Mouse (Mus musculus): ENCODE data around the gene Lonp1. TPM values are rescaled to one million over a fixed set of nuclear protein-coding genes. Genes with fewer than 3 reads are reported as not detected.
A peak's percentile ranks its signal among the peaks of the same experiment; 100 is the strongest.
"Not testable (repeated sequence)": the region's sequence is repeated elsewhere in the genome, so short reads cannot be mapped to it uniquely, and the experiment has no call there.

Lonp1 gene
- polyA plus RNA-seq, 1 experiment from 2014 or later: 48.2 TPM

- Histone ChIP-seq H3K4me3 (replicated peaks; ENCODE audit: low read length) (peak overlapping the region; percentile 71), H3K36me3 (ENCODE audit: control insufficient read depth, insufficient read depth) (peaks cover 20% of the 10 kb centered on the region), H3K27me3 (replicated peaks; ENCODE audit: control insufficient read depth, insufficient read depth, low read length) (no peaks in the 10 kb centered on the region), H3K4me1 (replicated peaks; ENCODE audit: control insufficient read depth, insufficient read depth, low read length) (peaks cover 25% of the 10 kb centered on the region), H3K4me2 (ENCODE audit: low read length) (peak overlapping the region; percentile 87), H3K27ac (ENCODE audit: low read length) (no peak overlapping the region), H3K9ac (replicated peaks; ENCODE audit: low read depth, low read length) (peak overlapping the region; percentile 74), H3K9me3 (ENCODE audit: control insufficient read depth, low read length) (no peaks in the 10 kb centered on the region)
- no peak for ATAC-seq
- WGBS: 27% methylated on average over 14 of the region's 14 CpGs
Observed at GRCm38 (mm10) chr17:56614391-56615135, 12.1 kb downstream of the Lonp1 start.

GRCm38 (mm10) chr17:56613893-56614292, 12.8 kb downstream of the Lonp1 start:
- ATAC-seq; H3K27me3 ChIP-seq (replicated peaks; ENCODE audit: control insufficient read depth, insufficient read depth, low read length); H3K9me3 ChIP-seq (ENCODE audit: control insufficient read depth, low read length): not testable (repeated sequence)
- WGBS: under 1% methylated on average over 26 of the region's 26 CpGs
- peaks cover 14% of the 10 kb centered on the region for H3K36me3 ChIP-seq (ENCODE audit: control insufficient read depth, insufficient read depth)
- peak overlapping the region; percentile 74 for H3K9ac ChIP-seq (replicated peaks; ENCODE audit: low read depth, low read length)
- peak overlapping the region; percentile 89 for H3K27ac ChIP-seq (ENCODE audit: low read length)
- H3K4me2 ChIP-seq (ENCODE audit: low read length): peak overlapping the region; percentile 87
- peak overlapping the region; percentile 71 for H3K4me3 ChIP-seq (replicated peaks; ENCODE audit: low read length)
- peaks cover 27% of the 10 kb centered on the region for H3K4me1 ChIP-seq (replicated peaks; ENCODE audit: control insufficient read depth, insufficient read depth, low read length)

GRCm38 (mm10) chr17:56613236-56613844, 13.3 kb downstream of the Lonp1 start, which contains the start of gene Rpl36:
Gene Rpl36 (plus strand): TSS chr17:56613416.
- peaks cover 33% of the 10 kb centered on the region for H3K4me1 ChIP-seq (replicated peaks; ENCODE audit: control insufficient read depth, insufficient read depth, low read length)
- H3K4me2 ChIP-seq (ENCODE audit: low read length): peak within 1 kb of the TSS; percentile 87
- H3K27me3 ChIP-seq (replicated peaks; ENCODE audit: control insufficient read depth, insufficient read depth, low read length): no peaks in the 10 kb centered on the region
- peak; percentile 68 for ATAC-seq
- H3K9me3 ChIP-seq (ENCODE audit: control insufficient read depth, low read length): no peaks in the 10 kb centered on the region
- WGBS: under 1% methylated on average over 52 of the region's 52 CpGs
- H3K27ac ChIP-seq (ENCODE audit: low read length): peak within 1 kb of the TSS; percentile 89
- H3K9ac ChIP-seq (replicated peaks; ENCODE audit: low read depth, low read length): peak within 1 kb of the TSS; percentile 74
- H3K36me3 ChIP-seq (ENCODE audit: control insufficient read depth, insufficient read depth): peaks cover 9% of the 10 kb centered on the region
- peak within 1 kb of the TSS; percentile 71 for H3K4me3 ChIP-seq (replicated peaks; ENCODE audit: low read length)

GRCm38 (mm10) chr17:56612565-56612939, 14.1 kb downstream of the Lonp1 start:
- ATAC-seq; H3K4me2 ChIP-seq (ENCODE audit: low read length); H3K9ac ChIP-seq (replicated peaks; ENCODE audit: low read depth, low read length); H3K27me3 ChIP-seq (replicated peaks; ENCODE audit: control insufficient read depth, insufficient read depth, low read length); H3K9me3 ChIP-seq (ENCODE audit: control insufficient read depth, low read length); H3K27ac ChIP-seq (ENCODE audit: low read length); H3K36me3 ChIP-seq (ENCODE audit: control insufficient read depth, insufficient read depth); H3K4me3 ChIP-seq (replicated peaks; ENCODE audit: low read length): not testable (repeated sequence)
- peaks cover 37% of the 10 kb centered on the region for H3K4me1 ChIP-seq (replicated peaks; ENCODE audit: control insufficient read depth, insufficient read depth, low read length)
- WGBS: 81% methylated on average over 10 of the region's 10 CpGs

- Histone ChIP-seq H3K9ac (replicated peaks; ENCODE audit: low read depth, low read length) (no peak overlapping the region), H3K4me3 (replicated peaks; ENCODE audit: low read length) (no peak overlapping the region), H3K27ac (ENCODE audit: low read length) (no peak overlapping the region), H3K27me3 (replicated peaks; ENCODE audit: control insufficient read depth, insufficient read depth, low read length) (no peaks in the 10 kb centered on the region), H3K9me3 (ENCODE audit: control insufficient read depth, low read length) (no peaks in the 10 kb centered on the region), H3K4me1 (replicated peaks; ENCODE audit: control insufficient read depth, insufficient read depth, low read length) (peaks cover 37% of the 10 kb centered on the region), H3K4me2 (ENCODE audit: low read length) (no peak overlapping the region), H3K36me3 (ENCODE audit: control insufficient read depth, insufficient read depth) (peaks cover 6% of the 10 kb centered on the region; the same call in 1 of the 2 replicates)
- WGBS: 13% methylated on average over 14 of the region's 14 CpGs
- no peak for ATAC-seq
Observed at GRCm38 (mm10) chr17:56611861-56612564, 14.7 kb downstream of the Lonp1 start.

GRCm38 (mm10) chr17:56611323-56611722, 15.4 kb downstream of the Lonp1 start:
- Histone ChIP-seq H3K4me3 (replicated peaks; ENCODE audit: low read length) (no peak overlapping the region), H3K36me3 (ENCODE audit: control insufficient read depth, insufficient read depth) (peaks cover 11% of the 10 kb centered on the region), H3K4me2 (ENCODE audit: low read length) (no peak overlapping the region), H3K9ac (replicated peaks; ENCODE audit: low read depth, low read length) (no peak overlapping the region), H3K4me1 (replicated peaks; ENCODE audit: control insufficient read depth, insufficient read depth, low read length) (peaks cover 37% of the 10 kb centered on the region), H3K27me3 (replicated peaks; ENCODE audit: control insufficient read depth, insufficient read depth, low read length) (no peaks in the 10 kb centered on the region), H3K27ac (ENCODE audit: low read length) (no peak overlapping the region), H3K9me3 (ENCODE audit: control insufficient read depth, low read length) (no peaks in the 10 kb centered on the region)
- WGBS: 67% methylated on average over 2 of the region's 2 CpGs
- ATAC-seq: no peak

- no peaks in the 10 kb centered on the region for H3K9me3 ChIP-seq (ENCODE audit: control insufficient read depth, low read length)
- peak within 1 kb of the TSS; percentile 76 for H3K4me3 ChIP-seq (replicated peaks; ENCODE audit: low read length)
- ATAC-seq: peak; percentile 90
- no peaks in the 10 kb centered on the region for H3K27me3 ChIP-seq (replicated peaks; ENCODE audit: control insufficient read depth, insufficient read depth, low read length)
- peaks cover 28% of the 10 kb centered on the region for H3K4me1 ChIP-seq (replicated peaks; ENCODE audit: control insufficient read depth, insufficient read depth, low read length)
- WGBS: under 1% methylated on average over 44 of the region's 44 CpGs
- H3K4me2 ChIP-seq (ENCODE audit: low read length): peak within 1 kb of the TSS; percentile 89
- peak within 1 kb of the TSS; percentile 63 for H3K27ac ChIP-seq (ENCODE audit: low read length)
- H3K9ac ChIP-seq (replicated peaks; ENCODE audit: low read depth, low read length): peak within 1 kb of the TSS; percentile 80
- peaks cover 22% of the 10 kb centered on the region for H3K36me3 ChIP-seq (ENCODE audit: control insufficient read depth, insufficient read depth)
Observed at GRCm38 (mm10) chr17:56609452-56610171, 17.1 kb downstream of the Lonp1 start, which contains the start of gene 2410015M20Rik. Gene 2410015M20Rik (minus strand): TSS chr17:56609771.

- Histone ChIP-seq H3K36me3 (ENCODE audit: control insufficient read depth, insufficient read depth) (peaks cover 31% of the 10 kb centered on the region), H3K4me3 (replicated peaks; ENCODE audit: low read length) (peak overlapping the region; percentile 76), H3K9me3 (ENCODE audit: control insufficient read depth, low read length) (no peaks in the 10 kb centered on the region), H3K27ac (ENCODE audit: low read length) (no peak overlapping the region), H3K4me1 (replicated peaks; ENCODE audit: control insufficient read depth, insufficient read depth, low read length) (peaks cover 22% of the 10 kb centered on the region), H3K27me3 (replicated peaks; ENCODE audit: control insufficient read depth, insufficient read depth, low read length) (no peaks in the 10 kb centered on the region), H3K9ac (replicated peaks; ENCODE audit: low read depth, low read length) (0 out of 2 replicates have a peak overlapping the region, but pooled peaks have one; percentile 26), H3K4me2 (ENCODE audit: low read length) (peak overlapping the region; percentile 89)
- ATAC-seq: no peak
- WGBS: 56% methylated on average over 5 of the region's 5 CpGs
Observed at GRCm38 (mm10) chr17:56608699-56609098, 18.0 kb downstream of the Lonp1 start.

Measured in forebrain, embryonic 16.5 days (tissue).